Mouse (Mus musculus): ENCODE measurements around the gene Cdk14.

DNA sequence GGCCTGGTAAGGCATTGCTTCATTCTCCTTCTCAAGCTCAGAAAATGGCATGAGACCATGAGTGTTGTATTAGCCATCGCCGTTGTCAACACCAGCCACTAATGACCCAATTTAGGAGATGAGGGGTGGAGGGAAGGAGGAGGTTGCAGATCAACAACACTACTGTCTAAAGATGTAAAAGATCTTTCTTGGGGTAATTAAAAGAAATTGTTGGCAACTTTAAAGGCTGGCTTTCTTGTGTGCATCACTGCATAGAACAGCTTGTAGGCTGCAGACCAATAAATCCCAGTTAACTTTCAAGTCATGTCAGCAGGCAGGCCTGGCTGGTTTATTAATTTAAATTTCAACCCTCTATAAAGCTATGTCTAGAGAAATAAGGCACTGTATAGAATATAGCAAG lies 559.0 kb downstream of the Cdk14 start:
- no peak for TF ChIP-seq POLR2A (IDR thresholded peaks at IDR 0.05; ENCODE audit: borderline replicate concordance, insufficient read depth, low read length)
- no peak for TF ChIP-seq CTCF (IDR thresholded peaks at IDR 0.05; ENCODE audit: borderline replicate concordance, insufficient read depth, low read depth, low read length)

All from cerebellum, adult 2 months (tissue).